In the genomic region with DNA sequence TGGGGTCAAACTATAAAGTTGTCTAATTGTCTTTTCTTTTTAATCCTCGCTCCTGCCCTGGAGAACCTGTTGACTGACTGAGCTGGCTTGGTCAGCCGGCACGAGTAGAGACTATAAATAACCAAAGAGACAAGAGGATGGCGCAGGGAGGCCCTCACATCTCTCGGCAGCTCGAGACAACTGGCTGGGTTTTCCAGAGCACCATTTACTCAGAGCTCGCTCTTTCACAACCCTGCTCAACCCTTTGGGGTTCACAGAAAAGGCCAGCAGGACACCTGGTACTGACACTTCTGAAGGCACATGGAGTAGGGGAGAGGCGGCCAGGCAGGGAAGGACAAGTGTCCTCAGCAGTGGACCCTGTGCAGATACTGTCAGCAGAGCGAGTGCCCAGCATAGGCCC, we compare ENCODE assay signal across 17 mouse cellular contexts. TPM values are rescaled to one million over a fixed set of nuclear protein-coding genes. Genes with fewer than 3 reads are reported as not detected.
DNase-seq lines count a peak whose midpoint lies in the region; ATAC-seq and TF ChIP-seq lines count a peak whose summit lies in the region.
"Had no signal": no experiment of that assay in that cellular context is flagged by ENCODE, and none has a peak within 500 bp of the region (broad histone marks: within the 10 kb centered on the region; RNA-seq: fewer than 3 reads in every experiment).

No protein-coding gene starts in this region.

- peaks cover 73% of the 10 kb centered on the region for H3K36me3 ChIP-seq in kidney, embryonic 14.5 days (ENCODE audit: control insufficient read depth, insufficient read depth, low read length)
- peaks cover 91% of the 10 kb centered on the region for H3K36me3 ChIP-seq in G1E (replicated peaks)
- H3K36me3 ChIP-seq in heart, embryonic 16.5 days (ENCODE audit: control insufficient read depth, insufficient read depth) = peaks cover 9% of the 10 kb centered on the region

- peak overlapping the region; percentile 7; the same call in 1 of the 2 replicates for H3K9ac ChIP-seq in kidney, embryonic 14.5 days (ENCODE audit: low read depth, low read length)
- peak overlapping the region; percentile 4; the same call in 1 of the 2 replicates for H3K9ac ChIP-seq in heart, embryonic 16.5 days (ENCODE audit: low read length)
- H3K9ac ChIP-seq: forebrain, embryonic 15.5 days; hindbrain, embryonic 15.5 days; limb, embryonic 13.5 days; midbrain, embryonic 15.5 days had no signal

- peaks cover 18% of the 10 kb centered on the region; the same call in 1 of the 2 replicates for H3K4me1 ChIP-seq in kidney, embryonic 14.5 days (ENCODE audit: control insufficient read depth, insufficient read depth, low read length)
- peaks cover 65% of the 10 kb centered on the region for H3K4me1 ChIP-seq in G1E (ENCODE audit: insufficient read depth, low read depth, low read length)
- H3K4me1 ChIP-seq in heart, embryonic 16.5 days (ENCODE audit: control insufficient read depth, insufficient read depth, low read length) = peaks cover 85% of the 10 kb centered on the region

- DNase-seq in kidney, postnatal 14 days = no peak
- DNase-seq in G1E (ENCODE audit: low spot score) = no peak
- peak; percentile 46 for DNase-seq in heart, adult 8-10 months (ENCODE audit: low spot score)
- DNase-seq in layer of hippocampus, adult 2 months (ENCODE audit: low spot score in 2 of 2) = no peak
- DNase-seq in kidney, adult 9 months = no peak
- DNase-seq: cerebellum, postnatal 25 days; kidney, postnatal 10 days; lung, adult 2 months; right cerebral cortex, postnatal 4 days; thymus, postnatal 36 days had no signal

- H3K27ac ChIP-seq in kidney, embryonic 14.5 days (ENCODE audit: low read depth, low read length) = no peak overlapping the region
- H3K27ac ChIP-seq in heart, embryonic 16.5 days (ENCODE audit: low read length) = peak overlapping the region; percentile 86
- no peak overlapping the region for H3K27ac ChIP-seq in layer of hippocampus, adult 2 months
- H3K27ac ChIP-seq: forebrain, embryonic 15.5 days; hindbrain, embryonic 15.5 days; limb, embryonic 13.5 days; midbrain, embryonic 15.5 days had no signal

- 40% methylated on average over 9 of the region's 9 CpGs for WGBS in kidney, embryonic 14.5 days
- 45% methylated on average over 9 of the region's 9 CpGs for WGBS in heart, embryonic 16.5 days

- TF ChIP-seq CTCF in G1E (IDR thresholded peaks at IDR 0.05; ENCODE audit: low read depth, low read length) = no peak
- TF ChIP-seq CTCF in layer of hippocampus, adult 2 months (conservative IDR thresholded peaks at IDR 0.05) = no peak

- no peaks in the 10 kb centered on the region for H3K27me3 ChIP-seq in kidney, embryonic 14.5 days (ENCODE audit: control insufficient read depth, insufficient read depth, low read length)
- H3K27me3 ChIP-seq in G1E (ENCODE audit: insufficient read depth, low read length) = no peaks in the 10 kb centered on the region
- H3K27me3 ChIP-seq in heart, embryonic 16.5 days (ENCODE audit: control insufficient read depth, insufficient read depth, low read length) = no peaks in the 10 kb centered on the region
- H3K27me3 ChIP-seq: forebrain, embryonic 15.5 days; hindbrain, embryonic 15.5 days; limb, embryonic 13.5 days; midbrain, embryonic 15.5 days had no signal

- no peak overlapping the region for H3K4me3 ChIP-seq in kidney, embryonic 14.5 days (ENCODE audit: low read length)
- H3K4me3 ChIP-seq in G1E (ENCODE audit: low read depth, low read length) = peak overlapping the region; percentile 8; the same call in 1 of the 2 replicates
- H3K4me3 ChIP-seq in heart, embryonic 16.5 days (ENCODE audit: low read length) = no peak overlapping the region
- no peak overlapping the region for H3K4me3 ChIP-seq in layer of hippocampus, adult 2 months
- H3K4me3 ChIP-seq: forebrain, embryonic 15.5 days; hindbrain, embryonic 15.5 days; limb, embryonic 13.5 days; midbrain, embryonic 15.5 days had no signal

- H3K4me2 ChIP-seq in kidney, embryonic 14.5 days (replicated peaks; ENCODE audit: low read depth, low read length) = no peak overlapping the region
- H3K4me2 ChIP-seq in heart, embryonic 16.5 days (ENCODE audit: low read depth, low read length) = no peak overlapping the region
- H3K4me2 ChIP-seq: forebrain, embryonic 15.5 days; hindbrain, embryonic 15.5 days; limb, embryonic 13.5 days; midbrain, embryonic 15.5 days had no signal

- no peak for ATAC-seq in kidney, embryonic 14.5 days (ENCODE audit: low FRiP score, low TSS enrichment)
- ATAC-seq in G1E (ENCODE audit: extremely low read depth, insufficient number of reproducible peaks, low FRiP score, poor library complexity, severe bottlenecking) = no peak
- no peak for ATAC-seq in heart, embryonic 16.5 days (replicated peaks; ENCODE audit: extremely low read depth, insufficient read depth, low FRiP score)
- ATAC-seq: forebrain, embryonic 15.5 days; intestine, embryonic 16.5 days; midbrain, embryonic 15.5 days had no signal

- H3K9me3 ChIP-seq in kidney, embryonic 14.5 days (ENCODE audit: control insufficient read depth, low read length) = no peaks in the 10 kb centered on the region
- H3K9me3 ChIP-seq in G1E (replicated peaks) = no peaks in the 10 kb centered on the region
- H3K9me3 ChIP-seq in heart, embryonic 16.5 days (replicated peaks; ENCODE audit: control insufficient read depth, low read length) = no peaks in the 10 kb centered on the region
- H3K9me3 ChIP-seq: forebrain, embryonic 15.5 days; hindbrain, embryonic 15.5 days; limb, embryonic 13.5 days; midbrain, embryonic 15.5 days had no signal

RNA-seq across cellular contexts. Expression of gene Ppil1, which starts 10.3 kb away (rescaled TPM):
- 161 and 169 TPM in 2 replicates for polyA plus RNA-seq in kidney, embryonic 14.5 days (2014; fragmentation: Nextera tagmentation; extraction: Ambion mirVana)
- 26.3 and 29.2 TPM in 2 replicates for total RNA-seq in G1E (2014; fragmentation: Nextera tagmentation)
- total RNA-seq in G1E (2017) = 79.4 and 80.9 TPM in 2 replicates
- polyA plus RNA-seq in G1E (2012) = 59.1 and 91.6 TPM in 2 replicates
- 10 to 100 TPM; 36.5 to 43.8 (median 37.3) TPM for total RNA-seq in heart, adult 8-10 months (2022)
- 101 and 104 TPM in 2 replicates for polyA plus RNA-seq in heart, embryonic 16.5 days (2015; fragmentation: Nextera tagmentation; extraction: Ambion mirVana)
- total RNA-seq in layer of hippocampus, adult 2 months (2021) = 10 to 100 TPM; 14.8 to 16.2 TPM

RNA-seq across cellular contexts. Expression of gene BC004004, which starts 14.9 kb away (rescaled TPM):
- 59.8 and 63.3 TPM in 2 replicates for polyA plus RNA-seq in kidney, embryonic 14.5 days (2014; fragmentation: Nextera tagmentation; extraction: Ambion mirVana)
- total RNA-seq in G1E (2014; fragmentation: Nextera tagmentation) = 68.0 and 85.4 TPM in 2 replicates
- total RNA-seq in G1E (2017) = 51.7 TPM in 2 replicates
- polyA plus RNA-seq in G1E (2012) = 16.0 and 19.8 TPM in 2 replicates
- total RNA-seq in heart, adult 8-10 months (2022) = 100 to 1,000 TPM; 294 to 476 (median 372) TPM
- 95.4 and 96.8 TPM in 2 replicates for polyA plus RNA-seq in heart, embryonic 16.5 days (2015; fragmentation: Nextera tagmentation; extraction: Ambion mirVana)
- total RNA-seq in layer of hippocampus, adult 2 months (2021) = 10 to 100 TPM; 78.9 to 81.5 TPM

RNA-seq across cellular contexts. Expression of gene Cpne5, which starts 15.7 kb away (rescaled TPM):
- polyA plus RNA-seq in kidney, embryonic 14.5 days (2014; fragmentation: Nextera tagmentation; extraction: Ambion mirVana) = 11.3 and 12.3 TPM in 2 replicates
- total RNA-seq in G1E (2014; fragmentation: Nextera tagmentation) = 1.2 and 2.1 TPM in 2 replicates
- total RNA-seq in G1E (2017) = 0.64 and 0.71 TPM in 2 replicates
- polyA plus RNA-seq in G1E (2012) = 21.0 and 25.0 TPM in 2 replicates
- total RNA-seq in heart, adult 8-10 months (2022) = 1 to 10 TPM; 3.2 to 9.5 (median 4.4) TPM
- polyA plus RNA-seq in heart, embryonic 16.5 days (2015; fragmentation: Nextera tagmentation; extraction: Ambion mirVana) = 13.3 and 14.1 TPM in 2 replicates
- 10 to 100 TPM; 34.0 to 36.3 TPM for total RNA-seq in layer of hippocampus, adult 2 months (2021)
